Mouse (Mus musculus) liver, embryonic 16.5 days (tissue): ENCODE measurements around the gene 5330417C22Rik. TPM values are rescaled to one million over a fixed set of nuclear protein-coding genes. Genes with fewer than 3 reads are reported as not detected.

ENCODE experiments used
- ATAC-seq: fragments of 200-750 bp; cut with Nextera tagmentation; 2 replicates; pipeline ENCODE4 v1.8.0; 2017; ENCODE audit warnings: low read depth, mild to moderate bottlenecking, moderate number of reproducible peaks, moderate library complexity
- H3K27ac ChIP-seq: fragments of 300-500 bp; sonication (generic); 2 replicates; pipeline ENCODE4 v1.5.1; 2014; ENCODE audit warnings: mild to moderate bottlenecking, low read length
- H3K27me3 ChIP-seq: fragments of 300-500 bp; sonication (generic); 2 replicates; pipeline ENCODE4 v1.6.1; 2014; ENCODE audit warnings: low read depth, low read length, mixed read lengths; ENCODE audit not compliant: control insufficient read depth, insufficient read depth
- H3K36me3 ChIP-seq: fragments of 300-500 bp; sonication (generic); 2 replicates; pipeline ENCODE4 v1.6.1; 2014; ENCODE audit warnings: mild to moderate bottlenecking; ENCODE audit not compliant: control insufficient read depth, insufficient read depth
- H3K4me1 ChIP-seq: fragments of 300-500 bp; sonication (generic); 2 replicates; pipeline ENCODE4 v1.6.1; 2014; ENCODE audit warnings: low read depth, low read length, mixed read lengths; ENCODE audit not compliant: control insufficient read depth
- H3K4me2 ChIP-seq: fragments of 300-500 bp; sonication (generic); 2 replicates; pipeline ENCODE4 v1.6.1; 2014; ENCODE audit warnings: low read depth, low read length, mixed read lengths
- H3K4me3 ChIP-seq: fragments of 300-500 bp; sonication (generic); 2 replicates; pipeline ENCODE4 v1.5.1; 2014; ENCODE audit warnings: low read depth, mild to moderate bottlenecking, low read length
- H3K9ac ChIP-seq: fragments of 300-500 bp; sonication (generic); 2 replicates; pipeline ENCODE4 v1.6.1; 2014; ENCODE audit warnings: low read depth, low read length
- H3K9me3 ChIP-seq: fragments of 300-500 bp; sonication (generic); replicated peaks from 2 replicates; pipeline ENCODE4 v1.6.1; 2016; ENCODE audit warnings: low read length; ENCODE audit not compliant: control insufficient read depth
- WGBS: fragments of 180-500 bp; shearing (Covaris S2); extraction: QIAGEN DNeasy Blood & Tissue Kit; methylation state at CpG from one replicate; pipeline ENCODE4 v1.1.7; 2014; ENCODE audit not compliant: insufficient replicate concordance; 5-methylcytosine and 5-hydroxymethylcytosine counted together
- polyA plus RNA-seq: library from polyadenylated mRNA; unstranded; fragments of >200 nt; fragmentation: Nextera tagmentation; extraction: Ambion mirVana; gene quantifications from 2 replicates; pipeline ENCODE4 v1.2.1, GENCODE M21; 2015

Gene 5330417C22Rik
- polyA plus RNA-seq, 1 experiment from 2014 or later = 0.63 TPM

DNA sequence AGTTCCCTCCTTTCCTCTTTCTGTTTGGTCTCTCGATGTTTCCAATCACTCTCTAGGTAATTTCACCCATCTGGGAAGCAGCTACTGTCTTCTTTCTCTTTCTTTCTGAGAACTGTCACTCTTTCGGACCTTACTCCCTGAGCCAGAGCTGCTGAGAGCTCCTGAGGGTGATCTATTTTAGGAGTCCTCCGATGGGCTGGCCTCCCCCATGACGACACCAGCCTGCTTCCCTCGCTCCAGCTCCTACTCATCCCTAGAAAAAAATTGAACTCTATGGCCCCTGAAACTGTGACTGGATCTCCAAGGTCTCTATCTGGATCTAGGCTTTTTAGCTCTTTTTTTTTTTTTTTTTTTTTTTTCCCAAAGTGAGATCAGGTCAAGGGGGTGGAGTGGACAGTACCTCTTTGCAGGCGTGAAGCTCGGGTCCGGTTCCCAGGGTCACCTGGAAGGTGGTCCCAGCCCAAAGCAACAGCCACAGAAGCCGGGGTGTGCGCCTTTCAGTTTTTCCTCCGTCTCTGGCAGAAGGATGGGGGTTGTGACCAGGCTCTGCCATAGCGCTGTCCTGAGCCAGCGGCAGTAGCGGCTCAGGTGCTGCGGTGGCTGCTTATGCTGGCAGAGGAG, 330 bp downstream of the 5330417C22Rik start:
- 8% methylated on average over 15 of the region's 15 CpGs for WGBS
- H3K4me3 ChIP-seq = no peak overlapping the region

DNA sequence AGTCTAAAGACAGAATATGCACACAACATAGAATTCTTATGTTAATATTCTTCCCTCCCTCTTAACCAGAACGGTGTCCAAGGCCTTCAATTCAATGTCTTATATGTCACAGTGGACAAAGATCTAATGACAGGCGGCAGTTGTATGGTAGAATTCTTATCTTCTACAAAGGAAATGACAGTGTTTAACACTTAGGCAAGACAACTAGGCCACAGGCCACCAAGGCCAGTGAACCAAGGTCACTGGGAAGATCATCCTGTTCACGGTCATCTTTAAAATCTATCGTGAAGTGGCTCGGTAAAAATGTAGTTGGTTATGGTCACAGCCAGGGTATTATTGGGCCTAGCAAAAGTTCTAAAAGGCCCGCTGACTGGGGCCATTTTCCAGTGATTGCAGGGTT, 2.4 kb downstream of the 5330417C22Rik start, which contains the start of gene 1700013F07Rik:
TSS of gene 1700013F07Rik (plus strand) at position 200 of the 400 bp plus-strand sequence.
- peaks cover 7% of the 10 kb centered on the region for H3K4me1 ChIP-seq
- no peak within 1 kb of the TSS for H3K27ac ChIP-seq
- H3K27me3 ChIP-seq = peaks cover 25% of the 10 kb centered on the region
- no peak within 1 kb of the TSS for H3K4me2 ChIP-seq
- no peak within 1 kb of the TSS for H3K4me3 ChIP-seq
- ATAC-seq = no peak
- no peaks in the 10 kb centered on the region for H3K36me3 ChIP-seq
- H3K9me3 ChIP-seq = no peaks in the 10 kb centered on the region
- H3K9ac ChIP-seq = no peak within 1 kb of the TSS
- 58% methylated on average over 6 of the region's 6 CpGs for WGBS

More for the DNA sequence above, 330 bp downstream of the 5330417C22Rik start:
- Histone ChIP-seq H3K9ac (no peak overlapping the region), H3K4me2 (no peak overlapping the region), H3K4me1 (peaks cover 7% of the 10 kb centered on the region), H3K36me3 (no peaks in the 10 kb centered on the region), H3K27me3 (peaks cover 25% of the 10 kb centered on the region), H3K9me3 (no peaks in the 10 kb centered on the region), H3K27ac (no peak overlapping the region)
- no peak for ATAC-seq

DNA sequence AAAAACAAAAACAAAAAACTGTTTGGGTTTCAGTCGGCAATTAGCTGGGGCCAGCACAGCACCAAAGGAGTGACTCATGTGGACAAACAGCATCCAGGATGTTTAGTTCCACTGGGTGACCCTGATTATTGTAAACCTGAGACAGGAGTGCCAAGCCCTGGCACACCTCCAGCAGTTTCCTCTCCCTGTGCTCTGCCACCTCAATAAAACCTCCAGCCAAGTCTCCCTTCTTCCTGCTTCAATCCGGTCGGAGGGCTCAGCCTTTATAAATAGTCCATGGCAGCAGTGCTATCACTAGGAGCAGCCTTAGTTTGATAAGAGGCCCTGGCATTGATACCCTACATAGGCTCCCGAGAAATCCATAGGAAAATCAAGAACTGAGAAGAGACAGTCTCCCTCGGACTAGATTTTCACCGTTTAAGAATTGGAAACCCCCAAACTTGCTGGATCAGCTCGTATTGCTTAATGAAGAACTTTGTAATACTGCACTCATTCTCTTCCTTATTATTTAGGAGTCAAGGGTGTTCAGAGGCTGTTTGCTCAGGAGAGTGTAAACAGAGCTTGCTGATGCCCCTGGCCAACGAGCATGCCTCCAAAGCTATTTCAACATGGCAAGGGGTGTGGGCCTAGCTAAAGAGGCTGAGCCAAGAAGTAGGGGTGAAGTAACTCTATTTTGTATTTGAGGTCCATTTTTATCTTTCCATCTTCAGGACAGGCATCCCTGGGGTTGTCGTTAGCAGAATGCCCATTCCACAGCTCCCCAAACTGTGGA, 3.0 kb downstream of the 5330417C22Rik start:
- Histone ChIP-seq H3K36me3 (no peaks in the 10 kb centered on the region), H3K4me1 (peaks cover 7% of the 10 kb centered on the region), H3K27ac (no peak overlapping the region), H3K27me3 (peaks cover 25% of the 10 kb centered on the region), H3K4me2 (no peak overlapping the region), H3K9ac (no peak overlapping the region), H3K9me3 (no peaks in the 10 kb centered on the region), H3K4me3 (no peak overlapping the region)
- peak; percentile 76; the same call in 1 of the 2 replicates for ATAC-seq
- 41% methylated on average over 9 of the region's 9 CpGs for WGBS

DNA sequence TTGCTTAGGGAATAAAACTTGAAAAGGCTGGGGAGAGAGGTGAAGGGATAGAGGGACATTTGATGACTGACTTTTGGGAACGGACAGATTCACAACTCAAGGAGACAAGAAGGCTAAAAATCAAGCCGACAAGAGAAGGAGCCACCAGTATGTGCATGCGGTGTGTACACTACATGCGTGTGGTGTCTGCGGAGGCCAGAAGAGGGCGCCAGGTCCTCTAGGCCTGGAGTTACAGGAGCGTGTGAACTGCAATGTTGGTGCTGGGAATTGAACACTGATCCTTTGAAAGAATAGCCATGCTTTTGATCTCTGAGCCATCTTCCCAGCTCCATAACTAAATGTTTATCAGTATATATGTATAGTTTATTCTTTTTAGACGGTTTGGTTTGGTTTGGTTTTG, 7.8 kb downstream of the 5330417C22Rik start:
- Histone ChIP-seq H3K27me3 (no peaks in the 10 kb centered on the region), H3K4me2 (no peak overlapping the region), H3K9me3 (no peaks in the 10 kb centered on the region), H3K36me3 (no peaks in the 10 kb centered on the region), H3K9ac (no peak overlapping the region), H3K27ac (no peak overlapping the region), H3K4me3 (no peak overlapping the region), H3K4me1 (no peaks in the 10 kb centered on the region)
- ATAC-seq = no peak
- WGBS = 70% methylated on average over 8 of the region's 8 CpGs

DNA sequence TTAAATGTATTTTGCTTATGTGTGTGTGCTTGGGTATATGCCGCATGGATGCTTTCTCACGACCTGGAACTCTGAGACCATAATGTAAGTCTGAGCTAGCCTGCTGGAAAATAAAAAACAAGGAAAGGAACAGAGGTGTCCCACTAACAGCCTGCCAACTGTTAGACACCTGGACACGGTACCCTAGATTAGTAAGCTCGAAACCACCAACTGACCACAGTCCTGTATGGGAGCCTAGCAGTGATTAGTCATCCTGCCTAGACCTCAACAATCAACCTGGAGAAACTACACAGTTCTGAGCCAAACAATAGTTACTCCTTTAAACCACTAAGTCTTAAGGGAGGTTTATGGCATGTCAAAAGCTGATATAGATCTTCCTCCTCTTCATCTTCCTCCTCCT, 12.9 kb downstream of the 5330417C22Rik start:
- no peaks in the 10 kb centered on the region for H3K27me3 ChIP-seq
- no peak overlapping the region for H3K27ac ChIP-seq
- H3K36me3 ChIP-seq = no peaks in the 10 kb centered on the region
- no peak overlapping the region for H3K4me3 ChIP-seq
- H3K4me2 ChIP-seq = no peak overlapping the region
- H3K9me3 ChIP-seq = no peaks in the 10 kb centered on the region
- H3K9ac ChIP-seq = no peak overlapping the region
- no peak for ATAC-seq
- WGBS = 48% methylated on average over 4 of the region's 4 CpGs
- H3K4me1 ChIP-seq = no peaks in the 10 kb centered on the region

DNA sequence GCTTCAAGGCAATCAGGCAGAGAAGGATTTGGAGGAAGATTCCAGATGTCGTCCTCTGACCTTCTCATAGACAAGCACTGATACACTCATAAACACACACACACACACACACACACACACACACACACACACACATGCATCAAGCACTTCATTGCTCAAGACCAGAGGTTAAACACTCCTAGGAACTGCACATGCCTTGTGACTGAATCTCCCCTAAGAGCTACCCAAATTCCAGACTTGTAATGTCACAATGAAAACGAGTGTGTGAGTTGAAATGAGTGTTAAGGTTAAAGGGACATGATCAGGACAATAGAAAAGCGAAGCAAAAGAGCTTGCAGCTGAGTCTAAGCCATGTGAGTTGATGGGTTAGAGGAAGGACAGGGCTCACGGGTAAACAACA, 18.1 kb downstream of the 5330417C22Rik start:
- no peak overlapping the region for H3K4me2 ChIP-seq
- no peaks in the 10 kb centered on the region for H3K9me3 ChIP-seq
- WGBS = 47% methylated on average over 4 of the region's 4 CpGs
- no peak overlapping the region for H3K4me3 ChIP-seq
- H3K27ac ChIP-seq = no peak overlapping the region
- H3K27me3 ChIP-seq = no peaks in the 10 kb centered on the region
- no peak for ATAC-seq
- H3K36me3 ChIP-seq = no peaks in the 10 kb centered on the region
- H3K9ac ChIP-seq = no peak overlapping the region
- no peaks in the 10 kb centered on the region for H3K4me1 ChIP-seq

DNA sequence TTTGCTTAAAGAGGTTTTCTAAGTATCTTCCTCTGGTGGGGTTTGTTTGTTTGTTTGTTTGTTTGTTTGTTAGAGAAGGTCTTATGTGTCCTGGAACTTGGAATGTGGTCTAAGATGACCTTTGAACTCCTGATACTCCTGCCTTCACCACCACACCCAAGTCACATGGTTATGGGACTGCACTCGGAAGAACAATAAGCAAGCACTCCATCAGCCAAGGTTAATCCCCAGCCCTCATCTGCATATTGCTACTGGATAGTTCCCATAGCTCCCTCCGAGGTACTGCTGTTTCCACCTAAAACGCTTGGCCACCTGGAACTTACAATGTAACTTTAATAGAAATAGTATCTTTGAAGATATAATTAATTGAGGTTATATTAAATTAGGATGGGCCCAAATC, 22.9 kb downstream of the 5330417C22Rik start:
- H3K27me3 ChIP-seq = no peaks in the 10 kb centered on the region
- 57% methylated on average over 3 of the region's 3 CpGs for whole genome bisulfite sequencing
- ATAC-seq = no peak

DNA sequence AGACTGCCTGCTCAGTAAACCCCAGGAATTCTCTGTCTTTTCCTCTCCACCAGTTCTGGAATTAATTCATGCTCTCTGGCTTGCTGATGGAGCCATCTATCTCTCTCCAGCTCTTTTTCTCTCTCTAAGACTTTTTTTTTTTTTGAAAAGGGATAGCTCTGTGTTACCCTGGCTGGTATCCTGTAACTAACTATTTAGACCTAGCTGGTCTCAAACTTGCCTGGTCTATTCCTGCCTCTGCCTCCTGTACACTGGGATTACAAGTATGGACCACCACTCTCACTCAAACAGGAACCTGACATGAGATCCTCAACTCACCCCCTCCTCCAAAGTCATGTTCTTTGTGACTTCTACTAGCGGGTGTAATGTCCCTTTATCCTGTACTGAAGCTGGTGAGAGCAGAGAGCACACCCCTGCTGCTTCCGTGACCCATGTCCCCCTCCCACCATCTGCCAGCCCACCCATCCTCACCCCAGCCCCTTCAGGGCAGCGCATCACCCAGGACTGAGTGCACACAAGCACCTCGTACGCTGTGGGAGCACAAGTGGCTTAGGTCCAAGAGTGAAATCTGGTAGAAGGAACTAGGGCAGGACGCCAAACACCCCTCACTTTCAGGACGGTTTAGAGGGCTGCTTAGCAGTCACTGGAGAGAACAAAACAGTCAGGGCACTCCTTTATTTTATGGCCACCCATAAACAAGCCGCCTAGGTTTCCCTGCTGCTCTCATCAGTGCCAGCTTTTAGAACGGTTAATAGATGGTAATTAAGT, 25.4 kb downstream of the 5330417C22Rik start:
- Histone ChIP-seq H3K4me1 (peaks cover 4% of the 10 kb centered on the region), H3K9ac (no peak overlapping the region), H3K27me3 (no peaks in the 10 kb centered on the region), H3K4me3 (no peak overlapping the region), H3K9me3 (no peaks in the 10 kb centered on the region), H3K4me2 (no peak overlapping the region), H3K36me3 (no peaks in the 10 kb centered on the region), H3K27ac (no peak overlapping the region)
- 35% methylated on average over 9 of the region's 9 CpGs for WGBS
- no peak for ATAC-seq

More for the DNA sequence above, 22.9 kb downstream of the 5330417C22Rik start:
- no peak overlapping the region for H3K27ac ChIP-seq
- H3K9ac ChIP-seq = no peak overlapping the region
- H3K9me3 ChIP-seq = no peaks in the 10 kb centered on the region
- peaks cover 4% of the 10 kb centered on the region for H3K4me1 ChIP-seq
- no peak overlapping the region for H3K4me2 ChIP-seq
- H3K36me3 ChIP-seq = no peaks in the 10 kb centered on the region
- H3K4me3 ChIP-seq = no peak overlapping the region
